Mouse (Mus musculus) liver, embryonic 13.5 days (tissue): ENCODE measurements around the gene Lrrc8d. TPM values are rescaled to one million over a fixed set of nuclear protein-coding genes. Genes with fewer than 3 reads are reported as not detected.
"Not testable (repeated sequence)": the region's sequence is repeated elsewhere in the genome, so short reads cannot be mapped to it uniquely, and the experiment has no call there.

Experiments
- ATAC-seq: fragments of 200-750 bp; cut with Nextera tagmentation; 2 replicates; pipeline ENCODE4 v1.8.0; 2017; ENCODE audit warnings: low read depth, mild to moderate bottlenecking, moderate number of reproducible peaks, moderate library complexity
- DNase-seq: peaks from one replicate; pipeline ENCODE4 v3.0.0; 2022
- H3K27ac ChIP-seq: fragments of 300-500 bp; sonication (generic); 2 replicates; pipeline ENCODE4 v1.5.1; 2015; ENCODE audit warnings: moderate library complexity, mild to moderate bottlenecking, inconsistent platforms
- H3K27me3 ChIP-seq: fragments of 300-500 bp; sonication (generic); 2 replicates; pipeline ENCODE4 v1.6.1; 2015; ENCODE audit warnings: mild to moderate bottlenecking, inconsistent platforms
- H3K36me3 ChIP-seq: fragments of 300-500 bp; sonication (generic); 2 replicates; pipeline ENCODE4 v1.6.1; 2015; ENCODE audit warnings: mild to moderate bottlenecking, inconsistent platforms
- H3K4me1 ChIP-seq: fragments of 300-500 bp; sonication (generic); replicated peaks from 2 replicates; pipeline ENCODE4 v1.6.1; 2015; ENCODE audit warnings: inconsistent platforms
- H3K4me2 ChIP-seq: fragments of 300-500 bp; sonication (generic); 2 replicates; pipeline ENCODE4 v1.6.1; 2015; ENCODE audit warnings: inconsistent platforms, mild to moderate bottlenecking, moderate library complexity
- H3K4me3 ChIP-seq: fragments of 300-500 bp; sonication (generic); replicated peaks from 2 replicates; pipeline ENCODE4 v1.5.1; 2015; ENCODE audit warnings: mild to moderate bottlenecking, inconsistent platforms
- H3K9ac ChIP-seq: fragments of 300-500 bp; sonication (generic); 2 replicates; pipeline ENCODE4 v1.6.1; 2015; ENCODE audit warnings: mild to moderate bottlenecking, inconsistent platforms
- H3K9me3 ChIP-seq: fragments of 300-500 bp; sonication (generic); replicated peaks from 2 replicates; pipeline ENCODE4 v1.6.1; 2016; ENCODE audit warnings: inconsistent platforms
- WGBS: fragments of 180-500 bp; shearing (Covaris S2); methylation state at CpG from one replicate; pipeline ENCODE4 v1.1.7; 2015; ENCODE audit not compliant: insufficient replicate concordance; 5-methylcytosine and 5-hydroxymethylcytosine counted together
- polyA plus RNA-seq: library from polyadenylated mRNA; unstranded; fragments of >200 nt; fragmentation: Nextera tagmentation; extraction: Ambion mirVana; gene quantifications from 2 replicates; pipeline ENCODE4 v1.2.1, GENCODE M21; 2015

The Lrrc8d gene
- polyA plus RNA-seq, 1 experiment from 2014 or later, result 9.4 TPM

DNA sequence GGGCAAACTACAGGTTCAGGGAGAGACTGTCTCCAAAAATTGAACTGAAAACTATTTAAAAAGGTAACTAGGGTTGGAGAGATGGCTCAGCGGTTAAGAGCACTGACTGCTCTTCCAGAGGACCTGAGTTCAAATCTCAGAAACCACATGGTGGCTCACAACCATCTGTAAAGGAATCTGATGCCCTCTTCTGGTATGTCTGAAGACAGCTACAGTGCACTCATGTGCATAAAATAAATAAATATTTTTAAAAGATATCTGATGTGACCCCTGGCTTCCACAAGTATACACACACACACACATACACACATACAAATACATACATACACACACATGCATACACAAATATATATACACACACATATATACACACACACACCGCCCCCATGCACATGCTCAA is 145.3 kb downstream of the Lrrc8d start:
- H3K9ac ChIP-seq, result no peak overlapping the region
- no peaks in the 10 kb centered on the region for H3K36me3 ChIP-seq
- DNase-seq (no peak), ATAC-seq (no peak)
- H3K27me3 ChIP-seq, result no peaks in the 10 kb centered on the region
- no peak overlapping the region for H3K27ac ChIP-seq
- H3K4me2 ChIP-seq, result no peak overlapping the region
- WGBS, result 68% methylated on average over 2 of the region's 2 CpGs
- H3K4me1 ChIP-seq, result peaks cover 6% of the 10 kb centered on the region; the same call in 1 of the 2 replicates
- H3K9me3 ChIP-seq, result no peaks in the 10 kb centered on the region
- H3K4me3 ChIP-seq, result no peak overlapping the region

GRCm38 (mm10) chr5:105847726-105848125 is 148.0 kb downstream of the Lrrc8d start:
- no peak for DNase-seq
- ATAC-seq, result no peak
- Histone ChIP-seq H3K4me3 (no peak overlapping the region), H3K4me2 (no peak overlapping the region), H3K27ac (no peak overlapping the region), H3K27me3 (no peaks in the 10 kb centered on the region), H3K36me3 (no peaks in the 10 kb centered on the region), H3K9me3 (no peaks in the 10 kb centered on the region), H3K4me1 (peaks cover 5% of the 10 kb centered on the region; the same call in 1 of the 2 replicates), H3K9ac (no peak overlapping the region)
- WGBS, result 75% methylated on average over 8 of the region's 8 CpGs

DNA sequence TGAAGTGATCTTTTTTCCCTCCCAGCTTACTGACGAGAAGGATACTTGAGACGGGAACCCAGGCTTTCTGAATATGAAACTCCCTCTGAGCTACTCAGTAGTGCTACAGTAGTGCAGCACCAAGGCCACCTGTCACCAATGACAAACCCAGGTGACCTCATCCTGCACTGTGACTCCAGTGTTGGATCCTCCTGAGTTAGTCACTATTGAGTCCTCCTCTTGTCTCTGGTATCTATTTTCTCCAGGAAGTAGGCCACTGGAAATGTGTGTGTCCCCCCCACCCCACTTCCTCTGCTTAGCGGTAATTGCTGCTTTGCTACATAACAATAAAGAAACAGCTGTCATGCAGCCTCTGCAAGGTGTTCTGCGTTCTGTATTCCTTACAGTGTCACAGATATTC is 149.5 kb downstream of the Lrrc8d start:
- ATAC-seq, result no peak

DNA sequence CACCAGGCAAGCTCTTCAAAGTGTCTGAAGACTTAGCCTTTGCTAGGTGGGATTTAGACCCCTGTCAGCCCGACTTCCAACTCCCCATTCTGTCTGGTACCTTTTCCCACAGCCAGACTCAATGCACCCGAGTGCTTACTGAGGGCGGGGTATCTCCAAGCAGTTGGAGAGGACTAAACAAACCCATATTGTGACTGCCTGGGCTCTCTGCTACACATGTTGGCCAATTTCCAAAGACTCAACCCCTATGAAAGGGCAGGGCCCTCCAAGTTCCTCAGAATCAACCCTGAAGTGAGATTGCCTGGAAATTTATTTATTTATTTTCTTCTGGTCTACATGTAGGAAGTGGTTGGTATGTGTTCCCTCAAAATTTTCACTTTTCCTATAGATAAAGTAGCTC is 149.9 kb downstream of the Lrrc8d start:
- DNase-seq (no peak), ATAC-seq (no peak)
- Histone ChIP-seq H3K4me1 (peaks cover 5% of the 10 kb centered on the region; the same call in 1 of the 2 replicates), H3K27me3 (no peaks in the 10 kb centered on the region), H3K36me3 (no peaks in the 10 kb centered on the region), H3K9me3 (no peaks in the 10 kb centered on the region), H3K4me3 (no peak overlapping the region), H3K27ac (no peak overlapping the region), H3K9ac (no peak overlapping the region), H3K4me2 (no peak overlapping the region)
- WGBS, result 33% methylated on average over 3 of the region's 3 CpGs

More for the DNA sequence above, 149.5 kb downstream of the Lrrc8d start:
- 41% methylated on average over 4 of the region's 4 CpGs for WGBS
- H3K36me3 ChIP-seq, result no peaks in the 10 kb centered on the region
- no peak overlapping the region for H3K27ac ChIP-seq
- peaks cover 5% of the 10 kb centered on the region; the same call in 1 of the 2 replicates for H3K4me1 ChIP-seq
- DNase-seq, result no peak
- no peak overlapping the region for H3K9ac ChIP-seq
- H3K4me2 ChIP-seq, result no peak overlapping the region
- H3K9me3 ChIP-seq, result no peaks in the 10 kb centered on the region
- no peak overlapping the region for H3K4me3 ChIP-seq
- no peaks in the 10 kb centered on the region for H3K27me3 ChIP-seq

DNA sequence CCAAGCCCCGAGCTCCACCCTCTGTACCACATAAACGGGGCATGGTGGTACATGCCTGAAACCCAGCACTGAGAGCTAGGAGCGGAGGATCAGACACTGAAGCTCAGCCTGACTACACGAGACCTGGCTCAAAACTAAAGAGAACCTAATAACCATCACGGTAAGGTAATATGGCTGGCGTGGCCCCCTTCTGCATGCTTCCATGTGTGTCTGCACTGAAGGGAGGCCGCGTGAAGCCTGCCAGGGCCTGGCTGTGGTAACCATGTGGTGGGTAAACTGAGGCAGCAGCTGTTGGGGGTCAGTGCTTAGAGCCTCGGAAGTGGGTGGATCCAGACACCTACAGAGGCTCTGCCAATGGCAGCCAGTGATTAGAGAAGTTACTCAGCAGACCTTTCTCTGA is 153.5 kb downstream of the Lrrc8d start:
- Histone ChIP-seq H3K27ac (no peak overlapping the region), H3K4me2 (no peak overlapping the region), H3K9ac (no peak overlapping the region), H3K9me3 (no peaks in the 10 kb centered on the region), H3K4me3 (no peak overlapping the region), H3K36me3 (no peaks in the 10 kb centered on the region), H3K27me3 (no peaks in the 10 kb centered on the region), H3K4me1 (peaks cover 5% of the 10 kb centered on the region)
- 68% methylated on average over 9 of the region's 9 CpGs for WGBS
- ATAC-seq (no peak), DNase-seq (no peak)

DNA sequence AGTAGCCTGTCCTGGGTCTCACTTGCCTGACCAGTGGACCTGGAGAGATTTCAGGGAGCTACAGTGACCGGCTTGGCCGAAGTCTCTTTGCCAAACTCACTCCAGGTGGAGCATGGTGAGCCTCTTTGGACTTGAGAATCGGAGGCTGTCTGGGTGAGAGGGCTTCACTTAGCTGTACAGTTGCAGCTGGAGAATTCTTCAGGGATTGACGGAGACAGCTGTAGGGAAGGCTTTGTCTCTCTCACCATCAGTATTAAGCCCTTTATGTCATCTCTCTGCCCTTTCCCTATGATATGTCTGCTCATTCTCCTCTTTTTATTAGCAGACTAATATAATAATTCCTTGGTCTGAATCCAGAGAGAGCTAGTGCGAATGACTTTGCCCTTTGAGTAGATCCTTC is 157.7 kb downstream of the Lrrc8d start:
- ATAC-seq, result no peak
- no peak overlapping the region for H3K27ac ChIP-seq

GRCm38 (mm10) chr5:105858754-105859694 is 159.3 kb downstream of the Lrrc8d start:
- H3K36me3 ChIP-seq, result no peaks in the 10 kb centered on the region
- no peak overlapping the region for H3K4me2 ChIP-seq
- no peaks in the 10 kb centered on the region for H3K9me3 ChIP-seq
- H3K9ac ChIP-seq, result no peak overlapping the region; the same call in 1 of the 2 replicates
- ATAC-seq (peak; percentile 66), DNase-seq (no peak)
- H3K27me3 ChIP-seq, result no peaks in the 10 kb centered on the region
- 48% methylated on average over 8 of the region's 8 CpGs for WGBS
- peaks cover 17% of the 10 kb centered on the region for H3K4me1 ChIP-seq
- peak overlapping the region; percentile 67 for H3K27ac ChIP-seq
- H3K4me3 ChIP-seq, result no peak overlapping the region

More for the DNA sequence above, 157.7 kb downstream of the Lrrc8d start:
- Histone ChIP-seq H3K4me3 (no peak overlapping the region), H3K4me1 (peaks cover 17% of the 10 kb centered on the region), H3K9me3 (no peaks in the 10 kb centered on the region), H3K36me3 (no peaks in the 10 kb centered on the region), H3K4me2 (no peak overlapping the region), H3K9ac (no peak overlapping the region), H3K27me3 (no peaks in the 10 kb centered on the region)
- 76% methylated on average over 5 of the region's 5 CpGs for WGBS
- DNase-seq, result no peak

- WGBS, result 27% methylated on average over 11 of the region's 11 CpGs
- ATAC-seq (peak; percentile 41; the same call in 1 of the 2 replicates), DNase-seq (no peak)
- Histone ChIP-seq H3K36me3 (no peaks in the 10 kb centered on the region), H3K4me3 (no peak overlapping the region), H3K27ac (peak overlapping the region; percentile 67), H3K27me3 (no peaks in the 10 kb centered on the region), H3K4me1 (peaks cover 17% of the 10 kb centered on the region), H3K9ac (no peak overlapping the region), H3K9me3 (no peaks in the 10 kb centered on the region), H3K4me2 (no peak overlapping the region)
These were observed 160.1 kb downstream of the Lrrc8d start for GRCm38 (mm10) chr5:105859716-105860460.

- ATAC-seq (no peak), DNase-seq (no peak)
- Histone ChIP-seq H3K9ac (no peak overlapping the region), H3K9me3 (no peaks in the 10 kb centered on the region), H3K36me3 (no peaks in the 10 kb centered on the region), H3K4me3 (no peak overlapping the region), H3K4me2 (no peak overlapping the region), H3K27ac (peak overlapping the region; percentile 25; the same call in 1 of the 2 replicates), H3K27me3 (no peaks in the 10 kb centered on the region), H3K4me1 (peaks cover 17% of the 10 kb centered on the region)
- 72% methylated on average over 10 of the region's 10 CpGs for WGBS
These were observed 160.7 kb downstream of the Lrrc8d start for GRCm38 (mm10) chr5:105860461-105860835.

- Histone ChIP-seq H3K27me3 (no peaks in the 10 kb centered on the region), H3K9me3 (no peaks in the 10 kb centered on the region), H3K4me2 (no peak overlapping the region), H3K4me3 (no peak overlapping the region), H3K36me3 (no peaks in the 10 kb centered on the region), H3K27ac (no peak overlapping the region), H3K4me1 (peaks cover 17% of the 10 kb centered on the region), H3K9ac (no peak overlapping the region)
- DNase-seq (no peak), ATAC-seq (no peak)
- 76% methylated on average over 5 of the region's 5 CpGs for WGBS
These were observed 161.8 kb downstream of the Lrrc8d start for GRCm38 (mm10) chr5:105861616-105862015.

GRCm38 (mm10) chr5:105865110-105865628 is 165.4 kb downstream of the Lrrc8d start:
- not testable (repeated sequence) for H3K4me1 ChIP-seq, ATAC-seq, H3K9ac ChIP-seq, H3K4me3 ChIP-seq, H3K4me2 ChIP-seq, H3K27ac ChIP-seq, H3K36me3 ChIP-seq, H3K27me3 ChIP-seq, DNase-seq, H3K9me3 ChIP-seq
- WGBS, result 57% methylated on average over 5 of the region's 5 CpGs
